Mouse (Mus musculus) myocyte (in vitro differentiated cells): ENCODE measurements at regions not wholly inside any gene's neighbourhood (a gene's known extent, or its start where the extent isn't known, plus 50 kb on each side); places are given as distances from the start of the nearest gene placed in this dataset.

ENCODE experiments used
- H3K27me3 ChIP-seq: one replicate; pipeline ENCODE4 v1.6.1; 2011; ENCODE audit not compliant: control insufficient read depth, insufficient read depth, insufficient read length
- H3K36me3 ChIP-seq: one replicate; pipeline ENCODE4 v1.6.1; 2011; ENCODE audit not compliant: control insufficient read depth, insufficient read depth
- H3K4me2 ChIP-seq: one replicate; pipeline ENCODE4 v1.6.1; 2011; ENCODE audit warnings: low read depth, control low read depth
- H3K4me3 ChIP-seq: one replicate; pipeline ENCODE4 v1.5.1; 2011; ENCODE audit warnings: mild to moderate bottlenecking, control low read depth, moderate library complexity
- H3K79me2 ChIP-seq: one replicate; pipeline ENCODE4 v1.6.1; 2011; ENCODE audit not compliant: control insufficient read depth, insufficient read depth
- H3ac ChIP-seq: one replicate; pipeline ENCODE4 v1.6.1; 2011; ENCODE audit not compliant: control insufficient read depth, insufficient read length
- CEBPB ChIP-seq: IDR thresholded peaks from 2 replicates; pipeline ENCODE4 v1.6.1; 2011; ENCODE audit warnings: mild to moderate bottlenecking, moderate library complexity; ENCODE audit not compliant: poor library complexity, insufficient read depth, severe bottlenecking
- E2F4 ChIP-seq: IDR thresholded peaks from one replicate; pipeline ENCODE4 v1.6.1; 2011; ENCODE audit warnings: mild to moderate bottlenecking, control low read depth, moderate library complexity; ENCODE audit not compliant: insufficient read depth
- MAX ChIP-seq: IDR thresholded peaks from one replicate; pipeline ENCODE4 v1.6.1; 2011; ENCODE audit warnings: low read depth, mild to moderate bottlenecking, control low read depth
- MYOD1 ChIP-seq, 3 experiments: IDR thresholded peaks; one replicate each; pipeline ENCODE4 v1.6.1; 2011; ENCODE audit warnings: control low read depth in 2 of 3, low read depth in 2 of 3, mild to moderate bottlenecking in 2 of 3, moderate library complexity in 1 of 3; ENCODE audit not compliant: insufficient read length in 2 of 3, control insufficient read depth in 1 of 3
- MYOG ChIP-seq, 3 experiments: IDR thresholded peaks; one replicate each; pipeline ENCODE4 v1.6.1; 2011; ENCODE audit warnings: control low read depth in 2 of 3, low read depth in 2 of 3, mild to moderate bottlenecking in 2 of 3; ENCODE audit not compliant: insufficient read length in 2 of 3, control insufficient read depth in 1 of 3, insufficient read depth in 1 of 3
- POLR2A ChIP-seq: IDR thresholded peaks from one replicate; pipeline ENCODE4 v1.6.1; 2011; ENCODE audit warnings: low read depth, mild to moderate bottlenecking, control low read depth, moderate library complexity; ENCODE audit not compliant: insufficient read length
- POLR2AphosphoS2 ChIP-seq: IDR thresholded peaks from one replicate; pipeline ENCODE4 v1.6.1; 2011; ENCODE audit warnings: low read depth, control low read depth; ENCODE audit not compliant: insufficient read length
- REST ChIP-seq: IDR thresholded peaks from one replicate; pipeline ENCODE4 v1.6.1; 2011; ENCODE audit warnings: mild to moderate bottlenecking, control low read depth, moderate library complexity; ENCODE audit not compliant: insufficient read depth, insufficient read length
- SRF ChIP-seq: IDR thresholded peaks from one replicate; pipeline ENCODE4 v1.6.1; 2011; ENCODE audit warnings: low read depth; ENCODE audit not compliant: control insufficient read depth, insufficient read length
- TCF12 ChIP-seq: IDR thresholded peaks from one replicate; pipeline ENCODE4 v1.6.1; 2011; ENCODE audit warnings: mild to moderate bottlenecking, control low read depth; ENCODE audit not compliant: poor library complexity, insufficient read depth, severe bottlenecking
- TCF3 ChIP-seq: IDR thresholded peaks from one replicate; pipeline ENCODE4 v1.6.1; 2011; ENCODE audit warnings: low read depth, control low read depth; ENCODE audit not compliant: insufficient read length
- USF1 ChIP-seq: IDR thresholded peaks from one replicate; pipeline ENCODE4 v1.6.1; 2011; ENCODE audit warnings: low read depth, mild to moderate bottlenecking, control low read depth, moderate library complexity

DNA sequence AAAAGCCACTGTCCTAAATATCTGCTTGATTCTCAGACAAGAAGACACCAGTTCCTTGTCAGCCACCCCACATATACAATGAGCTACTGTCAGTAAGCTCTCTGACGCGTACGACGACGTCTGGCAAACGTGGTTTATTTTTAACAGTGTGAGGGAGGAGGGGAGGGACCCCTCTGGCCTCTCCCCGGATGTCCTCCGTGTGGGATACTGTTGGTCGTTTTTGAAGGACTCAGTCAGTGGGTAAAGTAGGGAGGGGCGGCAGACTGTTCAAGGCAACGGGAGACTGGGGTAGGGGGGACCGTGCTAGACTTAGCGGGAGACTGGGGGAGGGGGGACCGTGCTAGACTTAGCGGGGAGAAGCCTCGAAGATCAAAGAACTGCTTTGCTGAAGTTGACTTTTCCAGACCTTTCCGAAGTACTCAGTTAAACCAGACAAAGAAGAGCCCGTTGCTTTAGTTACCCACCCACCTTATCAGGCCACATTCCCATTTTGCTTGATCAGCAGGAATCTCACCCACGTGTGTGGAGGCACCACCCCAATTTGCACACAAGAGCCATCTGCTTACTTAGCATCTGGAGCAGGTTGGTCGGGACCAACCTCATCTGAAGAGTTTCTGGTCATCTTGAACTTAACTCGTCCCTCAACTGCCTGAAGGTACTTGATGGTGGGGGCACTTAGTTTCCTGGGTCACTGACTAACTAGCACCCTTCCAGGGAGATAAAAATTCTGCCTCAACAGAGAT is 92.6 kb upstream of the Mark1 start:
- H3K79me2 ChIP-seq = no peaks in the 10 kb centered on the region
- no peak for TF ChIP-seq POLR2AphosphoS2
- no peak for TF ChIP-seq E2F4
- TF ChIP-seq USF1 = no peak
- no peak for TF ChIP-seq MYOD1 (IDR thresholded peaks at IDR 0.05; ENCODE audit: control insufficient read depth in 1 of 3, insufficient read length in 2 of 3, low read depth in 2 of 3)
- no peak for TF ChIP-seq MYOG (IDR thresholded peaks at IDR 0.05; ENCODE audit: control insufficient read depth in 1 of 3, insufficient read depth in 1 of 3, insufficient read length in 2 of 3, low read depth in 2 of 3)
- no peak for TF ChIP-seq MAX
- no peak for TF ChIP-seq SRF
- no peak for TF ChIP-seq TCF3
- H3K36me3 ChIP-seq = no peaks in the 10 kb centered on the region
- no peaks in the 10 kb centered on the region for H3K27me3 ChIP-seq
- H3K4me2 ChIP-seq = no peak overlapping the region
- no peak overlapping the region for H3K4me3 ChIP-seq
- H3ac ChIP-seq = no peak overlapping the region

DNA sequence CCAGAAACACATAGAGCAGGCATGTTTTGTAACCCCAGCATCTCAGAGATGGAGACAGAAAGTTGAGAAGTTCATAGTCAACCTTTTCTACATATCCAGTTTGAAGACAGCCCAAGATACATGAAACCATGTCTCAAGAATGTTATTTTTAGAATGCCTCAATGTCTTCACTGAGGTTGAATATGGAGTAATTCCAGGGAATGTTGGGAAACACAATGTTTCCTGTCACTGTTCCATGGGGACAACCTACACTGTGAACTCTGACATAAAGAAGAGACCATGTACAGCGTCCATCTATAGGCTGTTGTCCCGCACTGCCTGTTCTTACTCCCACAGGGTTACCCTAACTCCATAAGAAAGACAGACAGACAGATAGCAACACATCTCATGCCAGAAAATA is 89.8 kb upstream of the Mark1 start:
- Histone ChIP-seq H3K27me3 (no peaks in the 10 kb centered on the region), H3K4me2 (no peak overlapping the region), H3K4me3 (no peak overlapping the region), H3ac (no peak overlapping the region), H3K36me3 (no peaks in the 10 kb centered on the region), H3K79me2 (no peaks in the 10 kb centered on the region)
- TF ChIP-seq POLR2A = no peak

DNA sequence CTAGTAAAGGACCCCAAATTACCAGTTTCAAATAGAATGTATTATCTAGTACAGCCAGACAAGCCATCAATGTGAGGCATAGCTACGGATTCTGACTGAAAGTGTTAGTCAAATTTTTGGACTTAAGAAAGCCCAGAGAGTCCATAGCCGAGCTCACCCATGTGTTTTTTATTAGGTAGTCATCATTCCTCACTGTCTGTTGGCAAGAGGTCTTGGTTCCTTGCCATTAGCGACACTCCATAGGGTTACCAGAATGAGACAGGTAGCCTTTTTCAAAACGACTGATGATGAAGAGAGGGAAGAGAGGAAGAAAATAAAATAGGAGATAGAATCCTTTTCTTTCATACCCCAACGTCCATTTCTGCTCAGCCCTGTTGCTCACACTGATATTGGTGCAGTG is 83.8 kb upstream of the Mark1 start:
- TF ChIP-seq SRF (no peak), MAX (no peak), TCF3 (no peak), E2F4 (no peak), CEBPB (no peak), REST (no peak), POLR2AphosphoS2 (no peak), POLR2A (no peak), MYOD1 (IDR thresholded peaks at IDR 0.05; ENCODE audit: control insufficient read depth in 1 of 3, insufficient read length in 2 of 3, low read depth in 2 of 3) (no peak), TCF12 (no peak), MYOG (IDR thresholded peaks at IDR 0.05; ENCODE audit: control insufficient read depth in 1 of 3, insufficient read depth in 1 of 3, insufficient read length in 2 of 3, low read depth in 2 of 3) (no peak), USF1 (no peak)
- H3K4me3 ChIP-seq = no peak overlapping the region
- H3K36me3 ChIP-seq = no peaks in the 10 kb centered on the region
- no peaks in the 10 kb centered on the region for H3K27me3 ChIP-seq
- no peak overlapping the region for H3ac ChIP-seq
- H3K4me2 ChIP-seq = no peak overlapping the region
- H3K79me2 ChIP-seq = no peaks in the 10 kb centered on the region

DNA sequence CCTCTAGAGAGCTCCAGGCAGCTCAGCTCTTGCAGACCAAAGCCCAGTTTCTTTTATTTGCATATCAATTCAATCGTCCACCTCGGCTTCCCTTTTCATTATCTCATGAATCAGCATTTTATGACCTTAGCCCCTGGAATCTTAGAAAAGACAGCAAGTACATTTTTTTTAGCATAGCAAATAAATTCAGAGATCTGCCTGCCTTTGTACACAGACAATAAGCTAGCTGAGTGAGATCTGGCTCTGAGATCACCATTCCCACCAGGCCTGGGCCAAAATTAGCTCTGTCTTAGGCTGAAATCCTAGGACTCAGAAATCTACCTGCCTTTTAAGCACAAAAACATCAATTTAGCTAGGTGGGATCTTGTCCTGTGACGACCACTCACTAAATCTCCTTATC is 80.7 kb upstream of the Mark1 start:
- TF ChIP-seq MAX (no peak), POLR2AphosphoS2 (no peak), MYOD1 (IDR thresholded peaks at IDR 0.05; ENCODE audit: control insufficient read depth in 1 of 3, insufficient read length in 2 of 3, low read depth in 2 of 3) (no peak), REST (no peak), TCF12 (no peak), CEBPB (no peak), SRF (no peak), TCF3 (no peak), USF1 (no peak), E2F4 (no peak), MYOG (IDR thresholded peaks at IDR 0.05; ENCODE audit: control insufficient read depth in 1 of 3, insufficient read depth in 1 of 3, insufficient read length in 2 of 3, low read depth in 2 of 3) (no peak), POLR2A (no peak)
- Histone ChIP-seq H3ac (no peak overlapping the region), H3K4me2 (no peak overlapping the region), H3K4me3 (no peak overlapping the region), H3K27me3 (no peaks in the 10 kb centered on the region), H3K36me3 (no peaks in the 10 kb centered on the region), H3K79me2 (no peaks in the 10 kb centered on the region)

DNA sequence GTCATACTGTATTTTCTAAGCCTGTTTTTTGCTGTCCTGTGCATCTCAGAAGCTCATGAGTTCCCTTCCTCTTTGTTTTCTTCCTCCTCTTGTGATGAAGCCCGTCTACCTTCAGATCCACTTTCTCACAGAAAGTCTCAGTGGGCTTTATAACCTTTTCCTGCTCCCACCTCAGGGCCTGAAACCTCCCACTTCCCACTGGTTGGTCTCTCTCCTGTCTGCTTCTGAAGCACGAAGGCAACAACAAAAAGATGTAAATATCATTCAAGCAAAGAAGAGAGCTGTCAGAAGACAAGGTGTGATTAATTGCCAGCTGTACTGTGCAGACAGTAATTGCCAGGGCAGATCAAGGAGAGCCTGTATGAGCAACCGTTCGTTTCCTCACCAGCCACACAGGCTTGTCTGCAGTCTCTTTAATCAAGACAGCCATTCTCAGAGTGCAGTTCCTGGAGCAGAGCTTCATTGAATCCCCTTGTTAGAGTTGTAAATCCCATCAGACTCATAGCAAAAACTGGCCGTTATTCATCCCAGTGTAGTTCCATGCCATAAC is 80.0 kb upstream of the Mark1 start:
- Histone ChIP-seq H3K4me3 (no peak overlapping the region), H3K27me3 (no peaks in the 10 kb centered on the region)

More for the DNA sequence above, 80.0 kb upstream of the Mark1 start:
- Histone ChIP-seq H3K79me2 (no peaks in the 10 kb centered on the region), H3K4me2 (no peak overlapping the region), H3K36me3 (no peaks in the 10 kb centered on the region), H3ac (no peak overlapping the region)
- TF ChIP-seq MYOD1 (IDR thresholded peaks at IDR 0.05; ENCODE audit: control insufficient read depth in 1 of 3, insufficient read length in 2 of 3, low read depth in 2 of 3) (no peak), TCF3 (no peak), MYOG (IDR thresholded peaks at IDR 0.05; ENCODE audit: control insufficient read depth in 1 of 3, insufficient read depth in 1 of 3, insufficient read length in 2 of 3, low read depth in 2 of 3) (no peak), CEBPB (no peak), POLR2AphosphoS2 (no peak), TCF12 (no peak), MAX (no peak), E2F4 (no peak), SRF (no peak), POLR2A (no peak), REST (no peak), USF1 (no peak)
